Mouse (Mus musculus) 3T3-L1 (cell line): ENCODE measurements at regions not wholly inside any gene's neighbourhood (a gene's known extent, or its start where the extent isn't known, plus 50 kb on each side); places are given as distances from the start of the nearest gene placed in this dataset.
A peak's percentile ranks its signal among the peaks of the same experiment; 100 is the strongest.

ENCODE experiments used
- DNase-seq: peaks from one replicate; pipeline ENCODE4 v3.0.0-alpha.2; 2015; ENCODE audit warnings: low read depth, low spot score

DNA sequence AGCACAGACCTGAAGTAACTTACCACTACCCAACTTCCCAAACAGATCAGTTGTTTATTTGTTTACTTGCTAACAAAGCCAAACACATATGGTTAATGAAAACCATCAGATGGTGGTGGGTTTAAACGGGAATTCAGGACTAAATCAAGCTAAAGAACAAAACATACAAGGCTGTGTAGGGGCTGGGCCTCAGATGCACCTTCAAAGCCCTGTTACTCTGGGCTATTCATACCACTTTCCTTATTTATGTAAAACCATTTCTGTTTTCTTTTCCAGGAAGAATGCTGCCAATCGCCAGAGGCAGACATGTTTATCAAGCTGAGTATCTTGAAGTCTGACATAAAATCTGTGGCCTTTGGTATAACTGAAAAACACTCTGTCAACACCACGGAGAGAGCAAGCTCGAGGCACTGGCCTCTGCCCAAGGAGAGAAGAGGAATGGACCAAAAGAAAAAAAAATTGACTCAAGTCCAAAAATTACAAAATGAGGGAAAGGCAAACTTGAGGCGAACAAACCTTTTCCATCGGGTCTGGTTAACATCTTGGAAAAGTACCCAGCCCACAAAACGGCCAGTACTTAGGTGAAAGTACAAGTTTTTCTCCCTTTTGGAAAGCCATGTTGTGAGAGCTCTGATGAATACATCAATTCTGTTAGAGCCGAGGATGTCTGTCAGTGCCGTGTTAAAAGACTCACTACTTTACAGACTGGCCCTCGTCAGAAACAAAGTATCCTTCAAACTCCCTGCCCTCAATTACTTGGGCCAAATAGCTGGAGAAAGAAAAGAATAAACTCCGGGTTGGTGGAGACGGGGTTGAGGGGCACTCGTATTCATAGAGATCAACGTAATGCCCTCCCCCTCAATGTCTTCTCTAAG, 270.0 kb upstream of the Nfe2l3 start:
- DNase-seq, result peak; percentile 98

GRCm38 (mm10) chr6:51163266-51163665, 269.2 kb upstream of the Nfe2l3 start:
- DNase-seq, result peak; percentile 99

- DNase-seq, result peak; percentile 82
Measured at GRCm38 (mm10) chr6:51163882-51164281, 268.6 kb upstream of the Nfe2l3 start.

DNA sequence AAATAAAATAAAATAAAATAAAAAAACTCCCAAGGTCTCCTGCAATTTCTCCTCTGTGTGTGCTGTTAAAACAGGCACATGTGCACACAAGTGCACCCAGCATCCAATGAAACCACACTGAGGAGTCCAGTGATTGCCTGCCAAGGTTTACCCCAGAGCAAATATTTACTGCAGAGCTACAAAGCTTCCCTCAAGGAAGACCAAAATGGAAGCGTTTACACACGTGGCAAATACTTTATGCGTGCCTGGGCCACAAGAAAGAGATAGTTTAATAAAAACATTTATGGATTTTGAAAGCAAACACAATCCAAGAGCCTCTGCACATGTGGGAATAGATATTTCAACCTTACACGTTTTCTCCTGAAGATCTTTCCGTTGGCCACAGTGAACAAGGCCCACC, 265.4 kb upstream of the Nfe2l3 start:
- DNase-seq, result peak; percentile 37

GRCm38 (mm10) chr6:51168048-51168447, 264.4 kb upstream of the Nfe2l3 start:
- peak; percentile 96 for DNase-seq

DNA sequence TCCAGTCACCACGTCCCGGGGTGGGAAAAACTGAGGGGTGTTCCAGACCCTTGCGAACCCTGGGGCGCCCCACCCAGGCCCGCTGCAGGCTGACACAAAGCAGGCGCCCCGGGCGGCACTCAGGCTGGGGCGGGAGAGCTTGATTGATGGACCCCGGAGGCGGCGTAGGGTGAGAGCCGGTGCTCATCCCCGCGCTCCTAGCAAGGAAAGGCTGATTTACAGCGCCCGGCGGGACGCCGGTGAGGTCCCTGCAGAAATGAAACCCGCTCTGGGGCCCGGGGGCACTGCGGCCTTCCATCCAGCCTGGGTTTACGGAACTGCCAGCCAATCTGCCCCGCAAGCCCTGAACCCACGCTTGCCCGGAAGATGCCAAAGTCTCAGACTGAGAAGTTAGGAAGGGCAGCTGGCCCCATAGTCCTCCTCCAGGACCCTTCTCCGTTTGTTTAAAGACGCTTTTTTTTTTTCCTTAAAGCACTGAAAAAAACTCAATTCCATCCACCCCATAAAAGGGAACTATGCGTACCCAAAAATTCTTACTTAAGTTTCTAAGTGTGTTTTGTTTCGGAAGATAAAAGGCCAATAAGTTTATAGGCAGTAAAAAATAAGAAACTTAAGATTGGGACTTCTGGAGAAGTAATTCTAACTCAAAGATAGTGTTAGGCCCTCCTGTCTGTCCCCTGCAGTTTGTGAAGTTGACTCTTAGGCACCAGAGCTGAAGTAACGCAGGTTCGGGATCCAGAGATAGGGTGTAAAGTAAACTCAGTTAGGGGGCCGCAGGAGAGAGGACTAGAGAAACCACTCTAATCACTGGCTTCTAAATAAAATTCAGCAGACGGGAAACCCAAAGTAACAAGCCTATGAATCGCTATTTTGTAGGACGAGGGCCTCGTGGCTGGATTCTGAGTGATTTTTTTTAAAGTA, 263.4 kb upstream of the Nfe2l3 start:
- DNase-seq, result peak; percentile 27

DNA sequence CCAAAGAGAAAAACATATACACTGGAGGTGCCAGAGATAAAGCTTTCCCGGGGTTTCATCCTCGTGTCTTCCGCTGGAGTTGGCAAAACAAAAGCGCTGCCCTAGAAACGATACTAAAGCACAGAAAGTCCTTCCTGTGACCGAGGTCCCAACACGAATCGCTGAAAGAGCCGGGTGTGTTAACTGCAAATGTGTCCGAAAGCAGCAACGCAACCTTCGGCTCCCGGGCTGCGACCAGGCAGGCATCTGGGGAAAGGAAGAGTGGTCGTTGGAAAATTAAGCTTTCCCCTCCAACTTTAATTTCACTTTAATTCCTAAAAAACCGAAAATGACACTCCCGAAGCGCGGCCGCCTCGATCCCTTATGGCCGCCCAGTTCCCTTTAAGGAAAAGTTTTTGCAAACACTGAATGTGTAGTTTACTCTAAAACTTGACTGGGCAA, 262.5 kb upstream of the Nfe2l3 start:
- peak; percentile 71 for DNase-seq

GRCm38 (mm10) chr6:51170414-51170813, 262.1 kb upstream of the Nfe2l3 start:
- peak; percentile 98 for DNase-seq

GRCm38 (mm10) chr6:51170871-51171270, 261.6 kb upstream of the Nfe2l3 start:
- DNase-seq, result peak; percentile 100

GRCm38 (mm10) chr6:51171761-51172160, 260.7 kb upstream of the Nfe2l3 start:
- DNase-seq, result peak; percentile 86

DNA sequence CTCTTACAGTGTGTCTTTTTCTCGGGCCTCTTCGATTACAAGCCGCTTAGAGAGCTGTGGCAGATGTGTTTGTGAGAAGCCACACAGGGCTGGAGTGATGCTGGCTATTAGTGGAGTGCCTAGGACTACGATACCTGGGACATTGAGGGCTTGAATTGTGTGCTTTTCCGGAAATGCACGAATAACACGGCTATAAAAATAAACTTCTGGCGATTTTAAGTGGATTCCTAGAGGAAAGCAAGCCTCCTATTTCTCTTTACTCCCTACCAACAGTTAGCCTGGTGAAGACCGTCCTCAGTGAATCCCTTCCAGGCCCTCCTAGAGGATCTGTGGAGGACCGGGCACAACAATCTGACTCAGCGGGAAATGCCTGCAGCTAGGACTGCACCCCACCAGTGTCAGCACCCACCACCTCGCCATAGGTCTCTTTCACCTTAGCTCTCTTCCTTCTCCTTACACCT, 260.1 kb upstream of the Nfe2l3 start:
- peak; percentile 70 for DNase-seq

DNA sequence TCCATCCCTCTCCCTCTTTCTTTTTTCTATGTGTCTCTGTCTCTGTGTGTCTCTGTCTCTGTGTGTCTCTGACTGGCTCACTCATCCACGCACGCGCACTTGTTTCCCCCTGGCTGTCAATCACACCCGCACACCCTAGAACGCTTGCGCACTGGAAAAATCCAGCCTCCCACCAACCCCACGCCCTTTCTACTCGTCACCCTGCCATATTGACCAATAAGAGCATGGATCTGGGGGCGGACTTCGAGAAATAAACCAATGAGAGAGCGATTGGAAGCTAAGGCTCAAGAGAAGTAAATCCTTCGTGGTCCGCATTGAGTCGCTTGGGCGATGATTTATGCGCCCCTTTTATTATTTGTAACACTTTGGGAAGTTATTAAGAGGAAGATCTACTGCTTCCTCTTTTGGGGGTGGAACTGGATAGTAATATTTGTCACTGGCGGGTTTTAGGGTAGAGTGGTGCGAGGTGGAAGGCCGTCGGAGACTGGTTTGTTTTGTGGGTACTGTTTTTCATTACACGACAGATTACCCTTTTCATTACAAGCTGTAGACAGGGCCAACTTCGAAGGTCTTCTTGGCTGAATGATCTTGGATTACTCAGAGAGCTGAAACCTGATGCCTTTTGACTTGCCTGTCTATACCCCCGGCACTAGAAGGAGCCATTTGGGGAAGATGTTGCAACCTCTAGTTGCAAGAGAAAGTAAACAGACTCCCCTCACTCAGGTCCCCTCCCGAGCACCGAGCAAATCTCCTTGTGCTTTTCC, 259.4 kb upstream of the Nfe2l3 start:
- peak; percentile 100 for DNase-seq

- DNase-seq, result peak; percentile 60
Measured at GRCm38 (mm10) chr6:51173620-51174442, 258.6 kb upstream of the Nfe2l3 start.

DNA sequence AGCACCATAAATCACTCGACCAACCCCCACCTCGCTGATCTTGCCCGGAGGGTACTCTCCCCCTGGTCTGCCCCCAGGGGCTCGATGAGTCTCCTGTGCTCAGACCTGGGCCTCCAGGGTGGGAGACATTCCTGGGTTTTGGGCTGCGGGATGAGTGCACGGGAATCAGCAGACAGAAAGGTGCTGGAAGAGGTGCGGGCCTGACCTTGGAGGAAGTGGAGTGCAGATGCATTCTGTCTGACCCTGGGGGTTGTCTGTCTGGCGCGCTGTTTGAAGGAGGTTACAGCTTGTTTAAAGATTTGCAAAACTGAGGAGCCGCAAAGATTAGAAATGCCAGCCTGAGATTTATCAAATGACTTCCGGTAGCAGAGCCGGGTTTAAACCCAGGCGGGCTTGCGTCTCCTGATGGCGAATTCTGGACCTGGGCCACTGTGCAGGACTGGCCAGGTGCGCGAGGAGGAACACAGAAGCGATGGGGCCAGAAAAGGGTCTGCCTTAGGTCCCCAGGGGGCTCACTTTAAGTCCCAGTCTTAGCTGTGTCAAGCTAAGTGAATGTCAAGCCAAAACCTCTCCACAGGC, 257.9 kb upstream of the Nfe2l3 start:
- no peak for DNase-seq

- DNase-seq, result no peak
Measured at GRCm38 (mm10) chr6:51175616-51176590, 256.6 kb upstream of the Nfe2l3 start.

DNA sequence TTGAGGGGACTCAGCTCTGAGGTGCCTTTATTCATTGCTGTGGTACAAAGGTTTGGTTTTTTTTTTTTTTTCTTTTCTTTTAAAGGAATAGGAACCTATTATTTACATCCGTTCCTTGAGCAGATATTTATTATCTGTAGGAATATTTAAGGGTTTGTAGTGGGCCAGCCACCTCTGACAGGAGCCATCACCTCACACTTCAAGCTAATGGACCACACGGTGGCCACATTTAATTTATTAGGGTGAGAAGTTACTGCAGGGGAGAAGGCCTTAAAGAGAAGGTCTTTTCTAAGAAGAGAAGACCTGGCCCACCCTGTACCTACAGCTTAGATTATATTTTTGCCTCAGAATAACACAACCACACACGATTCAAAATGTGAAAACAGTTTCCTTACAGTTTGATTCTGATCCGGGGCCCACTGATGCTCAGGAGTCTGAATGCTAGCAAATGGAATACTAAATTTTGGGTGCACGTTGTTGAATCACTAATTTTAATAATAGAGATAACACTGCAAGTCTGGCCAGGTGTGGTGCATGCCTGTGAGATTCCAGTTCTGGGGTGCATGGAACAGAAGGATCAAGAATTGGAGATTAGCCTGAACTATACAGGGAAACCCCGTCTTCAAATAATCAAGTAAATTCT, 255.6 kb upstream of the Nfe2l3 start:
- DNase-seq, result no peak

- peak; percentile 63 for DNase-seq
Measured at GRCm38 (mm10) chr6:51177701-51178060, 254.8 kb upstream of the Nfe2l3 start.

DNA sequence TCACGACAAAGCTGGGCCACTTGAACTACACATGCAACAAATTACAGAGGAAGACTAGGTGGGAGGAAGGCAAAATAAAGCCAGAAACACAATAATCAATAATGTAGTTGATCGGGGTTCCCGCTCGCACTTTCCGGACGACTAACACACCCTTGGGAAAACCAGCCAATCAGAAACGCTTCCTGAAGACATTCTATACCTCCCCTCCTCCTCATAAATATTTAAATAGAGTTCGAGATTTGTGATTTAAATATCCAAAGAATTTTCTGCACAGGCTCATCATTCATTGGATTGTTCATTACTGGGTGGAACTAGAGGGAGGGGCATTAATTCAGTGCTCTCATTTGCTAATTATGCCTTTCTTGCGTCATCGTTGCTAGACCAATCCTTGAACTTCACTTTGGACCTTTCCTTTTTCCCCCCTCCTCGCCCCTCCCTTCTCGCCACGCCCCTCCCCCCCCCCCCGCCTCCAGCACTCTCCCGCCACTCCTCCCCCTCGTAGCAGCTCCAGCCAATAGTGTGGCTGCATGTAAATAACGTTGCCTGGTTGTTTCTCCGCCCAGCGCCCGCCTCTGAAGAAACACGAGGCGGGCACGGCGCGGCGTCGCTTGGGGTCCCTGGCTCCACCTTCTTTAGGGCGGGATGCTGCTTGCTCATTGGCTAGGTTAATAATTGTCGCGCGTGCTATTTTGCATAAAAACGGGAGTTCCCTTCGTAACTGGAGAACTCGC, 254.2 kb upstream of the Nfe2l3 start:
- peak; percentile 100 for DNase-seq
